Mouse (Mus musculus) CH12.LX (cell line): ENCODE measurements around the gene Rps6ka1. TPM values are rescaled to one million over a fixed set of nuclear protein-coding genes. Genes with fewer than 3 reads are reported as not detected.

Experiments
- DNase-seq: peaks from one replicate; pipeline ENCODE4 v3.0.0-alpha.2; 2013; ENCODE audit errors: extremely low read depth
- H3K27ac ChIP-seq: 2 replicates; pipeline ENCODE4 v1.5.1; 2012; ENCODE audit warnings: low read depth, mild to moderate bottlenecking, control low read depth, moderate library complexity; ENCODE audit not compliant: insufficient read depth
- H3K27me3 ChIP-seq: replicated peaks from 2 replicates; pipeline ENCODE3; 2012; ENCODE audit warnings: inconsistent platforms
- H3K36me3 ChIP-seq, 2 experiments: replicated peaks in 1 of 2; 2 replicates each; pipeline versions ENCODE3 to v1.6.1; 2012; ENCODE audit warnings: inconsistent platforms in 1 of 2, low read length in 1 of 2, mild to moderate bottlenecking in 1 of 2, mixed read lengths in 1 of 2, moderate library complexity in 1 of 2; ENCODE audit not compliant: control insufficient read depth in 1 of 2, insufficient read depth in 1 of 2
- H3K4me1 ChIP-seq, 2 experiments: 2 replicates each; pipeline ENCODE4 v1.6.1; 2012; ENCODE audit warnings: inconsistent platforms in 1 of 2, moderate library complexity in 1 of 2; ENCODE audit not compliant: insufficient read depth in 2 of 2, control insufficient read depth in 1 of 2
- H3K4me2 ChIP-seq: 2 replicates; pipeline ENCODE4 v1.6.1; 2012; ENCODE audit warnings: low read depth, mild to moderate bottlenecking, control low read depth; ENCODE audit not compliant: poor library complexity, insufficient read depth, severe bottlenecking
- H3K4me3 ChIP-seq, 3 experiments: fragments of 150-350 bp in 1 of 3; sonication (generic) in 1 of 3; replicated peaks in 1 of 3; 2 replicates each; pipeline versions ENCODE3 to v1.5.1; 2011 to 2012; ENCODE audit warnings: low read depth in 2 of 3, low read length in 2 of 3, mild to moderate bottlenecking in 2 of 3, moderate library complexity in 2 of 3, control low read depth in 1 of 3, improper control_type of control experiment in 1 of 3, inconsistent platforms in 1 of 3, mixed read lengths in 1 of 3; ENCODE audit not compliant: poor library complexity in 1 of 3
- H3K79me2 ChIP-seq: replicated peaks from 2 replicates; pipeline ENCODE4 v1.6.1; 2012; ENCODE audit warnings: mild to moderate bottlenecking, moderate library complexity; ENCODE audit not compliant: control insufficient read depth, poor library complexity, insufficient read depth, severe bottlenecking; ENCODE audit errors: extremely low read depth
- H3K9ac ChIP-seq: 2 replicates; pipeline ENCODE4 v1.6.1; 2012; ENCODE audit warnings: low read depth, mild to moderate bottlenecking, control low read depth, moderate library complexity; ENCODE audit not compliant: insufficient read depth
- H3K9me3 ChIP-seq: replicated peaks from 2 replicates; pipeline ENCODE3; 2012; ENCODE audit warnings: low read length, inconsistent platforms, mixed read lengths
- BHLHE40 ChIP-seq: IDR thresholded peaks from 2 replicates; pipeline ENCODE4 v1.6.1; 2011; ENCODE audit warnings: mild to moderate bottlenecking, low read depth, low read length, improper control_type of control experiment
- CHD1 ChIP-seq: IDR thresholded peaks from 2 replicates; pipeline ENCODE4 v1.6.1; 2012; ENCODE audit warnings: low read depth, low read length, improper control_type of control experiment, inconsistent platforms
- CHD2 ChIP-seq: IDR thresholded peaks from 2 replicates; pipeline ENCODE4 v1.6.1; 2011; ENCODE audit warnings: low read length, improper control_type of control experiment
- CTCF ChIP-seq, 2 experiments: IDR thresholded peaks in 1 of 2; conservative IDR thresholded peaks in 1 of 2; 2 replicates each; pipeline ENCODE4 v1.5.1; 2011 to 2012; ENCODE audit warnings: low read depth in 2 of 2, low read length in 2 of 2, improper control_type of control experiment in 1 of 2, inconsistent platforms in 1 of 2, mild to moderate bottlenecking in 1 of 2, moderate library complexity in 1 of 2
- E2F4 ChIP-seq: IDR thresholded peaks from 2 replicates; pipeline ENCODE4 v1.6.1; 2011; ENCODE audit warnings: low read depth, low read length, improper control_type of control experiment; ENCODE audit not compliant: insufficient replicate concordance
- ELF1 ChIP-seq: IDR thresholded peaks from 2 replicates; pipeline ENCODE4 v1.6.1; 2014; ENCODE audit warnings: low read depth, mild to moderate bottlenecking, inconsistent platforms, low read length, improper control_type of control experiment
- EP300 ChIP-seq: IDR thresholded peaks from 2 replicates; pipeline ENCODE4 v1.6.1; 2011; ENCODE audit warnings: low read length, improper control_type of control experiment
- ETS1 ChIP-seq: conservative IDR thresholded peaks from 2 replicates; pipeline ENCODE4 v1.6.1; 2012; ENCODE audit warnings: low read depth, mild to moderate bottlenecking, inconsistent platforms, low read length, improper control_type of control experiment, moderate library complexity
- GABPA ChIP-seq: IDR thresholded peaks from 2 replicates; pipeline ENCODE4 v1.6.1; 2012; ENCODE audit warnings: low read depth, low read length, improper control_type of control experiment, inconsistent platforms; ENCODE audit not compliant: insufficient replicate concordance
- HCFC1 ChIP-seq: IDR thresholded peaks from 2 replicates; pipeline ENCODE4 v1.6.1; 2012; ENCODE audit warnings: low read depth, mild to moderate bottlenecking, inconsistent platforms, low read length, improper control_type of control experiment
- IRF4 ChIP-seq: IDR thresholded peaks from 2 replicates; pipeline ENCODE4 v1.6.1; 2014; ENCODE audit warnings: low read depth, mild to moderate bottlenecking, inconsistent platforms, low read length, improper control_type of control experiment
- JUN ChIP-seq: IDR thresholded peaks from 2 replicates; pipeline ENCODE4 v1.6.1; 2011; ENCODE audit warnings: low read depth, mild to moderate bottlenecking, low read length, improper control_type of control experiment, moderate library complexity; ENCODE audit not compliant: insufficient read depth
- KAT2A ChIP-seq: IDR thresholded peaks from 2 replicates; pipeline ENCODE4 v1.6.1; 2012; ENCODE audit warnings: low read length, improper control_type of control experiment, inconsistent platforms; ENCODE audit not compliant: insufficient replicate concordance
- MAX ChIP-seq: IDR thresholded peaks from 2 replicates; pipeline ENCODE4 v1.6.1; 2011; ENCODE audit warnings: low read length, improper control_type of control experiment
- MAZ ChIP-seq: IDR thresholded peaks from 2 replicates; pipeline ENCODE4 v1.6.1; 2012; ENCODE audit warnings: low read depth, mild to moderate bottlenecking, inconsistent platforms, low read length, improper control_type of control experiment, moderate library complexity
- MEF2A ChIP-seq: IDR thresholded peaks from 2 replicates; pipeline ENCODE4 v1.6.1; 2014; ENCODE audit warnings: low read depth, mild to moderate bottlenecking, inconsistent platforms, low read length, improper control_type of control experiment, borderline replicate concordance
- MXI1 ChIP-seq: IDR thresholded peaks from 2 replicates; pipeline ENCODE4 v1.6.1; 2011; ENCODE audit warnings: mild to moderate bottlenecking, low read depth, low read length, improper control_type of control experiment
- MYC ChIP-seq: IDR thresholded peaks from 2 replicates; pipeline ENCODE4 v1.6.1; 2011; ENCODE audit warnings: low read depth, mild to moderate bottlenecking, improper control_type of control experiment, low read length
- PAX5 ChIP-seq: IDR thresholded peaks from 2 replicates; pipeline ENCODE4 v1.6.1; 2012; ENCODE audit warnings: low read length, inconsistent platforms, mixed read lengths
- POLR2A ChIP-seq: IDR thresholded peaks from 2 replicates; pipeline ENCODE4 v1.6.1; 2011; ENCODE audit warnings: low read depth, mild to moderate bottlenecking, improper control_type of control experiment, low read length
- RCOR1 ChIP-seq: conservative IDR thresholded peaks from 2 replicates; pipeline ENCODE4 v1.6.1; 2012; ENCODE audit warnings: low read depth, mild to moderate bottlenecking, inconsistent platforms, low read length, improper control_type of control experiment
- SIN3A ChIP-seq: IDR thresholded peaks from 2 replicates; pipeline ENCODE4 v1.6.1; 2012; ENCODE audit warnings: low read length, improper control_type of control experiment, inconsistent platforms
- TBP ChIP-seq: conservative IDR thresholded peaks from 2 replicates; pipeline ENCODE4 v1.6.1; 2011; ENCODE audit warnings: low read depth, low read length, improper control_type of control experiment
- TCF12 ChIP-seq: IDR thresholded peaks from 2 replicates; pipeline ENCODE4 v1.6.1; 2014; ENCODE audit warnings: low read depth, mild to moderate bottlenecking, inconsistent platforms, low read length, improper control_type of control experiment
- USF2 ChIP-seq: conservative IDR thresholded peaks from 2 replicates; pipeline ENCODE4 v1.6.1; 2011; ENCODE audit warnings: low read depth, low read length, improper control_type of control experiment
- ZC3H11A ChIP-seq: IDR thresholded peaks from 2 replicates; pipeline ENCODE4 v1.6.1; 2012; ENCODE audit warnings: low read depth, mild to moderate bottlenecking, inconsistent platforms, low read length, improper control_type of control experiment
- ZKSCAN1 ChIP-seq: IDR thresholded peaks from 2 replicates; pipeline ENCODE4 v1.6.1; 2012; ENCODE audit warnings: low read depth, inconsistent platforms, low read length, improper control_type of control experiment, borderline replicate concordance
- ZNF384 ChIP-seq: IDR thresholded peaks from 2 replicates; pipeline ENCODE4 v1.6.1; 2012; ENCODE audit warnings: low read depth, low read length, improper control_type of control experiment, inconsistent platforms
- dilution Hi-C: fragments of 300-500 bp; cut with MboI; formaldehyde crosslinking; loops from 2 replicates; pipeline ENCODE4 v1.14.3; 2020; ENCODE audit warnings: low sequenced_read_pairs; ENCODE audit not compliant: extremely low pct_unique_long_range_greater_than_20kb, extremely low pct_ligation_motif_present
- in situ Hi-C: fragments of 300-500 bp; cut with MboI; formaldehyde crosslinking; loops from 3 replicates; pipeline ENCODE4 v1.14.3; 2019; ENCODE audit warnings: low sequenced_read_pairs, low pct_ligation_motif_present, low pct_unique_long_range_greater_than_20kb, mixed read lengths
- polyA plus RNA-seq: library from polyadenylated mRNA; unstranded; fragments of >175 nt; gene quantifications from 2 replicates; pipeline ENCODE4 v1.2.1, GENCODE M21; 2012; ENCODE audit warnings: low read depth; ENCODE audit not compliant: insufficient read length
- total RNA-seq, 2 experiments: library from RNA; depleted of rRNA; stranded (reverse); fragments of 300-350 nt in 1 of 2; fragments of >200 nt in 1 of 2; gene quantifications; 2 replicates each; pipeline ENCODE4 v1.2.3; 2012 to 2014

Gene Rps6ka1
- total and polyA plus RNA-seq, 3 experiments, result 72.5 to 130 (median 123) TPM

- TF ChIP-seq PAX5 (no peak), JUN (no peak), MAZ (no peak), TBP (peak; percentile 30; the same call in 1 of the 2 replicates), ZNF384 (peak; percentile 24; the same call in 1 of the 2 replicates), KAT2A (no peak), CHD1 (no peak), MEF2A (peak; percentile 66), GABPA (no peak)
These were observed 74.2 kb downstream of the Rps6ka1 start (continued) for GRCm38 (mm10) chr4:133813174-133813991.

GRCm38 (mm10) chr4:133804401-133805263 is 83.0 kb downstream of the Rps6ka1 start:
- in situ Hi-C loops (no loop called here), dilution Hi-C loops (no loop called here)
- Histone ChIP-seq H3K4me1 (peaks cover 2 to 17% of the 10 kb centered on the region in 2 experiments; a peak in 3 of 4 replicates), H3K79me2 (no peaks in the 10 kb centered on the region), H3K9me3 (no peaks in the 10 kb centered on the region), H3K4me2 (peak overlapping the region; percentile 51), H3K27ac (peak overlapping the region; percentile 54; the same call in 1 of the 2 replicates), H3K9ac (no peak overlapping the region), H3K36me3 (no peaks in the 10 kb centered on the region), H3K27me3 (no peaks in the 10 kb centered on the region), H3K4me3 (no peak overlapping the region)
- TF ChIP-seq TCF12 (peak; percentile 53; the same call in 1 of the 2 replicates), ELF1 (peak; percentile 33; the same call in 1 of the 2 replicates), POLR2A (peak; percentile 58), CTCF (conservative IDR thresholded peaks at IDR 0.05 in 1 of 2, IDR thresholded peaks at IDR 0.05 in 1 of 2; ENCODE audit: low read depth in 2 of 2, low read length in 2 of 2) (no peak), ZKSCAN1 (peak; percentile 87), E2F4 (0 out of 2 replicates have a peak, but pooled peaks have one; percentile 35), ZNF384 (peak; percentile 77), IRF4 (peak; percentile 87), SIN3A (peak; percentile 69; the same call in 1 of the 2 replicates), EP300 (peak; percentile 69), MXI1 (peak; percentile 63; the same call in 1 of the 2 replicates), CHD2 (0 out of 2 replicates have a peak, but pooled peaks have one; percentile 18), PAX5 (no peak), BHLHE40 (peak; percentile 50), CHD1 (0 out of 2 replicates have a peak, but pooled peaks have one; percentile 62), TBP (peak; percentile 57; the same call in 1 of the 2 replicates), ETS1 (peak; percentile 3; the same call in 1 of the 2 replicates), RCOR1 (no peak; the same call in none of the 2 replicates), ZC3H11A (no peak), HCFC1 (peak; percentile 48), MYC (peak; percentile 84), USF2 (no peak; the same call in 1 of the 2 replicates), MAZ (peak; percentile 59; the same call in 1 of the 2 replicates), MAX (peak; percentile 56)
- peak; percentile 84 for DNase-seq
